Mouse (Mus musculus): ENCODE measurements around the gene Htr1f.
"Not testable (repeated sequence)": the region's sequence is repeated elsewhere in the genome, so short reads cannot be mapped to it uniquely, and the experiment has no call there.

The Htr1f gene

GRCm38 (mm10) chr16:65105184-65105931, at the start of gene Htr1f:
Gene Htr1f (minus strand): TSS chr16:65105854.
- DNase-seq: no peak

- DNase-seq: no peak
Measured at GRCm38 (mm10) chr16:65139771-65140170, 34.1 kb upstream of the Htr1f start.

- DNase-seq: no peak
Measured at GRCm38 (mm10) chr16:65129391-65129790, 23.7 kb upstream of the Htr1f start.

GRCm38 (mm10) chr16:65127846-65128245, 22.2 kb upstream of the Htr1f start:
- DNase-seq: no peak

- no peak for DNase-seq
Measured at GRCm38 (mm10) chr16:65112221-65112620, 6.6 kb upstream of the Htr1f start.

GRCm38 (mm10) chr16:65093552-65093951, 12.1 kb downstream of the Htr1f start:
- DNase-seq: no peak

- no peak for DNase-seq
Measured at GRCm38 (mm10) chr16:65083475-65083874, 22.2 kb downstream of the Htr1f start.

- no peak for DNase-seq
Measured at GRCm38 (mm10) chr16:65069867-65070266, 35.8 kb downstream of the Htr1f start.

GRCm38 (mm10) chr16:65066264-65066663, 39.4 kb downstream of the Htr1f start:
- no peak for DNase-seq

- not testable (repeated sequence) for DNase-seq
Measured at GRCm38 (mm10) chr16:65037660-65038425, 67.8 kb downstream of the Htr1f start.

- no peak for DNase-seq
Measured at GRCm38 (mm10) chr16:65029675-65030074, 76.0 kb downstream of the Htr1f start.

GRCm38 (mm10) chr16:65022364-65022763, 83.3 kb downstream of the Htr1f start:
- DNase-seq: no peak

- no peak for DNase-seq
Measured at GRCm38 (mm10) chr16:65018710-65019109, 86.9 kb downstream of the Htr1f start.

GRCm38 (mm10) chr16:65018134-65018533, 87.5 kb downstream of the Htr1f start:
- no peak for DNase-seq

GRCm38 (mm10) chr16:65017566-65017965, 88.1 kb downstream of the Htr1f start:
- DNase-seq: no peak

- no peak for DNase-seq
Measured at GRCm38 (mm10) chr16:65015241-65015640, 90.4 kb downstream of the Htr1f start.

- DNase-seq: no peak
Measured at GRCm38 (mm10) chr16:65001993-65002821, 103.4 kb downstream of the Htr1f start.

- no peak for DNase-seq
Measured at GRCm38 (mm10) chr16:64989279-64989800, 116.3 kb downstream of the Htr1f start.

GRCm38 (mm10) chr16:64987564-64987963, 118.1 kb downstream of the Htr1f start:
- peak; percentile 5 for DNase-seq

GRCm38 (mm10) chr16:64987049-64987448, 118.6 kb downstream of the Htr1f start:
- DNase-seq: no peak

GRCm38 (mm10) chr16:64974636-64975035, 131.0 kb downstream of the Htr1f start:
- no peak for DNase-seq

- no peak for DNase-seq
Measured at GRCm38 (mm10) chr16:64973533-64974305, 131.9 kb downstream of the Htr1f start.

All from lung, postnatal 36 days (tissue).